Mouse (Mus musculus): ENCODE data around the gene Scrn3. TPM values are rescaled to one million over a fixed set of nuclear protein-coding genes. Genes with fewer than 3 reads are reported as not detected.

Scrn3 gene
- polyA plus RNA-seq, 1 experiment from 2014 or later, result 14.5 TPM

- H3K9me3 ChIP-seq (ENCODE audit: control insufficient read depth, low read length), result no peaks in the 10 kb centered on the region
- H3K27ac ChIP-seq (ENCODE audit: low read depth, low read length), result no peak overlapping the region
- H3K4me3 ChIP-seq (ENCODE audit: low read depth, low read length), result no peak overlapping the region
- H3K27me3 ChIP-seq (ENCODE audit: control insufficient read depth, insufficient read depth, low read length), result no peaks in the 10 kb centered on the region
- DNase-seq (ENCODE audit: low spot score), result no peak
- H3K36me3 ChIP-seq (ENCODE audit: control insufficient read depth, insufficient read depth, low read length), result no peaks in the 10 kb centered on the region
- no peak overlapping the region for H3K9ac ChIP-seq (ENCODE audit: low read length)
- H3K4me1 ChIP-seq (ENCODE audit: control insufficient read depth, insufficient read depth, low read length), result no peaks in the 10 kb centered on the region
- no peak for ATAC-seq (ENCODE audit: insufficient read depth, low FRiP score, low TSS enrichment)
- no peak overlapping the region for H3K4me2 ChIP-seq (ENCODE audit: low read depth)
- 93% methylated on average over 5 of the region's 5 CpGs for WGBS
Measured at GRCm38 (mm10) chr2:73378326-73378725, 65.9 kb downstream of the Scrn3 start.

GRCm38 (mm10) chr2:73379656-73380055, 67.3 kb downstream of the Scrn3 start:
- WGBS, result 81% methylated on average over 5 of the region's 5 CpGs
- Histone ChIP-seq H3K27ac (ENCODE audit: low read depth, low read length) (no peak overlapping the region), H3K9ac (ENCODE audit: low read length) (no peak overlapping the region), H3K9me3 (ENCODE audit: control insufficient read depth, low read length) (no peaks in the 10 kb centered on the region), H3K4me2 (ENCODE audit: low read depth) (no peak overlapping the region), H3K4me1 (ENCODE audit: control insufficient read depth, insufficient read depth, low read length) (no peaks in the 10 kb centered on the region), H3K36me3 (ENCODE audit: control insufficient read depth, insufficient read depth, low read length) (no peaks in the 10 kb centered on the region), H3K4me3 (ENCODE audit: low read depth, low read length) (no peak overlapping the region), H3K27me3 (ENCODE audit: control insufficient read depth, insufficient read depth, low read length) (no peaks in the 10 kb centered on the region)
- DNase-seq (ENCODE audit: low spot score) (no peak), ATAC-seq (ENCODE audit: insufficient read depth, low FRiP score, low TSS enrichment) (no peak)

- Histone ChIP-seq H3K9ac (ENCODE audit: low read length) (no peak overlapping the region), H3K27ac (ENCODE audit: low read depth, low read length) (no peak overlapping the region), H3K36me3 (ENCODE audit: control insufficient read depth, insufficient read depth, low read length) (no peaks in the 10 kb centered on the region), H3K4me2 (ENCODE audit: low read depth) (no peak overlapping the region), H3K9me3 (ENCODE audit: control insufficient read depth, low read length) (no peaks in the 10 kb centered on the region), H3K27me3 (ENCODE audit: control insufficient read depth, insufficient read depth, low read length) (no peaks in the 10 kb centered on the region), H3K4me1 (ENCODE audit: control insufficient read depth, insufficient read depth, low read length) (no peaks in the 10 kb centered on the region), H3K4me3 (ENCODE audit: low read depth, low read length) (no peak overlapping the region)
- 87% methylated on average over 9 of the region's 9 CpGs for WGBS
- DNase-seq (ENCODE audit: low spot score) (no peak), ATAC-seq (ENCODE audit: insufficient read depth, low FRiP score, low TSS enrichment) (no peak)
Measured at GRCm38 (mm10) chr2:73380298-73380975, 68.0 kb downstream of the Scrn3 start.

GRCm38 (mm10) chr2:73385172-73385571, 72.8 kb downstream of the Scrn3 start:
- H3K4me1 ChIP-seq (ENCODE audit: control insufficient read depth, insufficient read depth, low read length), result no peaks in the 10 kb centered on the region
- no peaks in the 10 kb centered on the region for H3K9me3 ChIP-seq (ENCODE audit: control insufficient read depth, low read length)
- no peak for DNase-seq (ENCODE audit: low spot score)
- H3K36me3 ChIP-seq (ENCODE audit: control insufficient read depth, insufficient read depth, low read length), result no peaks in the 10 kb centered on the region
- no peaks in the 10 kb centered on the region for H3K27me3 ChIP-seq (ENCODE audit: control insufficient read depth, insufficient read depth, low read length)
- H3K4me3 ChIP-seq (ENCODE audit: low read depth, low read length), result no peak overlapping the region
- H3K4me2 ChIP-seq (ENCODE audit: low read depth), result no peak overlapping the region
- no peak overlapping the region for H3K9ac ChIP-seq (ENCODE audit: low read length)
- 95% methylated on average over 4 of the region's 4 CpGs for WGBS
- H3K27ac ChIP-seq (ENCODE audit: low read depth, low read length), result no peak overlapping the region
- no peak for ATAC-seq (ENCODE audit: insufficient read depth, low FRiP score, low TSS enrichment)

GRCm38 (mm10) chr2:73385641-73386355, 73.4 kb downstream of the Scrn3 start:
- Histone ChIP-seq H3K27ac (ENCODE audit: low read depth, low read length) (no peak overlapping the region), H3K36me3 (ENCODE audit: control insufficient read depth, insufficient read depth, low read length) (no peaks in the 10 kb centered on the region), H3K4me1 (ENCODE audit: control insufficient read depth, insufficient read depth, low read length) (no peaks in the 10 kb centered on the region), H3K27me3 (ENCODE audit: control insufficient read depth, insufficient read depth, low read length) (no peaks in the 10 kb centered on the region), H3K9ac (ENCODE audit: low read length) (peak overlapping the region; percentile 35), H3K4me3 (ENCODE audit: low read depth, low read length) (peak overlapping the region; percentile 48), H3K4me2 (ENCODE audit: low read depth) (peak overlapping the region; percentile 95), H3K9me3 (ENCODE audit: control insufficient read depth, low read length) (no peaks in the 10 kb centered on the region)
- ATAC-seq (ENCODE audit: insufficient read depth, low FRiP score, low TSS enrichment) (no peak; the same call in none of the 2 replicates), DNase-seq (ENCODE audit: low spot score) (no peak)
- 2% methylated on average over 29 of the region's 29 CpGs for WGBS

GRCm38 (mm10) chr2:73386356-73387046, 74.1 kb downstream of the Scrn3 start, which contains the start of gene Gpr155:
Gene Gpr155 (minus strand): TSS chr2:73386572.
- WGBS, result 1% methylated on average over 42 of the region's 44 CpGs
- Histone ChIP-seq H3K36me3 (ENCODE audit: control insufficient read depth, insufficient read depth, low read length) (no peaks in the 10 kb centered on the region), H3K9ac (ENCODE audit: low read length) (peak within 1 kb of the TSS; percentile 44), H3K27ac (ENCODE audit: low read depth, low read length) (no peak within 1 kb of the TSS), H3K27me3 (ENCODE audit: control insufficient read depth, insufficient read depth, low read length) (no peaks in the 10 kb centered on the region), H3K4me3 (ENCODE audit: low read depth, low read length) (peak within 1 kb of the TSS; percentile 48), H3K9me3 (ENCODE audit: control insufficient read depth, low read length) (no peaks in the 10 kb centered on the region), H3K4me1 (ENCODE audit: control insufficient read depth, insufficient read depth, low read length) (no peaks in the 10 kb centered on the region), H3K4me2 (ENCODE audit: low read depth) (peak within 1 kb of the TSS; percentile 95)
- DNase-seq (ENCODE audit: low spot score) (peak; percentile 99), ATAC-seq (ENCODE audit: insufficient read depth, low FRiP score, low TSS enrichment) (peak; percentile 99)

Other genes starting within 250 kb of the Scrn3 start
- gene Ola1, start 93.7 kb upstream of the Scrn3 start, polyA plus RNA-seq (2014; fragmentation: Nextera tagmentation; extraction: Ambion mirVana), result 93.3 and 98.5 TPM in 2 replicates
- 1.8 and 2.0 TPM in 2 replicates for gene Sp9, start 40.7 kb upstream of the Scrn3 start, polyA plus RNA-seq (2014; fragmentation: Nextera tagmentation; extraction: Ambion mirVana)
- 21.0 and 23.0 TPM in 2 replicates for gene Cir1, start 100 bp downstream of the Scrn3 start, polyA plus RNA-seq (2014; fragmentation: Nextera tagmentation; extraction: Ambion mirVana)
- gene Gpr155, start 74.0 kb downstream of the Scrn3 start, polyA plus RNA-seq (2014; fragmentation: Nextera tagmentation; extraction: Ambion mirVana), result 5.0 and 6.4 TPM in 2 replicates
- gene Wipf1, start 217.1 kb downstream of the Scrn3 start, polyA plus RNA-seq (2014; fragmentation: Nextera tagmentation; extraction: Ambion mirVana), result 9.0 and 9.6 TPM in 2 replicates